Mouse (Mus musculus) Patski (cell line): ENCODE measurements around the gene Tmem11. TPM values are rescaled to one million over a fixed set of nuclear protein-coding genes. Genes with fewer than 3 reads are reported as not detected.

Experiments
- ATAC-seq: fragments of 100-300 bp; one replicate; pipeline ENCODE4 v1.8.0; 2021
- CTCF ChIA-PET: fragments of 350-600 bp; sonication (Branson Sonifier 250); formaldehyde crosslinking; loops from one replicate; lab custom pipeline; 2022; ENCODE audit warnings: inconsistent platforms; lab: Charles Lee
- POLR2A ChIA-PET: fragments of 350-600 bp; sonication (Branson Sonifier 250); formaldehyde crosslinking; loops from one replicate; lab custom pipeline; 2022; ENCODE audit warnings: antibody characterized with exemption, inconsistent platforms; lab: Charles Lee
- DNase-seq: peaks from one replicate; pipeline ENCODE4 v3.0.0-alpha.2; 2011; ENCODE audit warnings: low read depth, low spot score
- H3K27me3 ChIP-seq: fragments of 371-371 bp; one replicate; pipeline ENCODE4 v1.5.1; 2021
- CTCF ChIP-seq: fragments of 100-300 bp; IDR thresholded peaks from one replicate; pipeline ENCODE4 v1.5.1; 2021
- in situ Hi-C: fragments of 300-500 bp; cut with MboI; formaldehyde crosslinking; loops from 3 replicates; pipeline ENCODE4 v1.11.1; 2018; ENCODE audit warnings: low pct_unique_long_range_greater_than_20kb, mixed read lengths
- polyA plus RNA-seq: library from polyadenylated mRNA; unstranded; gene quantifications from one replicate; pipeline ENCODE4 v1.2.3, GENCODE M21; 2021

Gene Tmem11
- polyA plus RNA-seq, 1 experiment from 2014 or later: 47.5 TPM

DNA sequence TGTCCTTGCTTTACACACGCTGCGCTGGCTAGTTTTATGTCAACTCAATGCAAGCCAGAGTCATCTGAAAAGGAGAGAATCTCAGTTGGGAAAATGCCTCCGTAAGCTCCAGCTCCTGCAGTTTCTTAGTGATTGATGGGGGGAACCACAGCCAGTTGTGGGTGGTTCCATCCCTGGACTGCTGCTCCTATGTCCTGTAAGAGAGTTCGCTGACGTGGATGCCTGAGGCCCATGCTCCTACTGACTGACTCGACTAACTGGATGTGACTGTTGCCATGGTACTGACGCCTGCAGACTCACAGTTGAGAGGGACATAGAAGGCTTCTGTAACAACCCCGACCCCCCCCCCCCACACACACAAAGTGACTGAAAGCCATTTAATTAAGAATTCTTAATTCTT, 11.2 kb downstream of the Tmem11 start:
- no peaks in the 10 kb centered on the region for H3K27me3 ChIP-seq
- in situ Hi-C loops: no loop called here
- DNase-seq (peak; percentile 35), ATAC-seq (peak; percentile 52)
- POLR2A ChIA-PET: no interaction called here
- no peak for TF ChIP-seq CTCF
- CTCF ChIA-PET: no interaction called here

GRCm38 (mm10) chr11:60867456-60867855, 11.6 kb downstream of the Tmem11 start:
- in situ Hi-C loops: no loop called here
- no peaks in the 10 kb centered on the region for H3K27me3 ChIP-seq
- CTCF ChIA-PET: no interaction called here
- no peak for ATAC-seq
- TF ChIP-seq CTCF: no peak
- POLR2A ChIA-PET: no interaction called here
- DNase-seq: no peak

DNA sequence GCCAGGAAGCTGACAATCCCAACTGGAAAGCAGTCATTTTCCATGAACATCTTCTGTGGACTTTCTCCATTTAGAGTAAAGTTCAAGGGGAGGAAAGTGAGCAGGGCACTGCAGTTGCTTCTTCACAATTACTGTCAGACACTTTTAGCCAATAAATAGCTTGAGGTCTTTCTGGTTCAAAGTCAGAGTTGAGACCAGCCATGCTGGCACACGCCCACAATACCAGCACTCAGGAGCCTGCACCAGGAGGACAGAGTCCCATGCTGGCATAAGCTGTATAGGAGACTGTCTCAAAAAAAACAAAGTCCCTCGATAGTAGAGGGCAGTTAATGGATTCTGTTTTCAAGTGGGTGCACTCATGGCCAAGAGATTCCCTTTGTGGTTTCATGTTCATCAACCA, 13.1 kb downstream of the Tmem11 start:
- no peak for TF ChIP-seq CTCF
- H3K27me3 ChIP-seq: no peaks in the 10 kb centered on the region
- no peak for ATAC-seq
- in situ Hi-C loops: no loop called here
- DNase-seq: no peak
- POLR2A ChIA-PET: interaction anchor here (1.1 kb wide), 1 partner anchor 30 kb away, joined by 3 read pairs; no protein-coding TSS in a partner anchor
- CTCF ChIA-PET: no interaction called here

DNA sequence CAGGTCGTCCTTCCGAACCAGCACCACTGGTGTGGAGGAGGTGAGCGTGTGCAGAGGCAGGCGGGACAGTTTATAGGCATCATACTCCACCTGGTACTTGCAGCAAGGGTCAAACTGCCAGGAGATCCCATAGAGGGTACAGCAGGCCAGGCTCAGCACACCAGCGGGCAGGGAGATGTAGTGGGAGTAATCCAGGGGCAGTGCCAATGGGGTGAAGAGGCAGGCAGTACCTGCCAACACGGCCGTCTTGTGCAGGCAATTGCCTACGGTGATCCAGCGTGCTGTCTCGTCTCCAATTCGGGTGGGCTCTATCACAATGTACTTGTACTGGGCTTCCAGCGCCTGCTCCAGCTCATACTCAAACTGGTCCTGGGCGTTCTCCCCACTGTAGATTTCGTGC, 14.2 kb downstream of the Tmem11 start:
- H3K27me3 ChIP-seq: no peaks in the 10 kb centered on the region
- ChIA-PET POLR2A (no interaction called here), CTCF (no interaction called here)
- in situ Hi-C loops: no loop called here
- TF ChIP-seq CTCF: no peak
- no peak for DNase-seq
- no peak for ATAC-seq

DNA sequence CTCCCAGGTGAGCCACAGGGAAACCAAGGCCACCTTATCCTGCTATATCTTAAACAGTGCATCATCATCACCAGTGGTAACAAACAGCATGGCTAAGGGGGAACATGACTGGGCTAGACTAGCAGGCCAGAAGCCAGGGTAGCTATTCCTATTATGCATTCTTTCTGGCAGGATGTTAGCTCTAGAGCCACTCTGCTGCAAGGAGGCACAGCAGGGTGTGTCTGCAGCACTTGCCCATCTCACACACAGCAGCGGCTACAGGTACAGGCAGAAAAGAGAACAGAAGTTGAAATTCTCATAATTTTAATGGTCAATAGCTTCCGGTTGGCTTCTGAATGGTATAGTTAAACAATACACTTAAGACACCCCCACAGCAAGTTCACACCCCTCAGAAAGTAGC, 14.9 kb downstream of the Tmem11 start:
- ChIA-PET POLR2A (no interaction called here), CTCF (no interaction called here)
- ATAC-seq (no peak), DNase-seq (no peak)
- in situ Hi-C loops: no loop called here
- H3K27me3 ChIP-seq: no peaks in the 10 kb centered on the region
- no peak for TF ChIP-seq CTCF

DNA sequence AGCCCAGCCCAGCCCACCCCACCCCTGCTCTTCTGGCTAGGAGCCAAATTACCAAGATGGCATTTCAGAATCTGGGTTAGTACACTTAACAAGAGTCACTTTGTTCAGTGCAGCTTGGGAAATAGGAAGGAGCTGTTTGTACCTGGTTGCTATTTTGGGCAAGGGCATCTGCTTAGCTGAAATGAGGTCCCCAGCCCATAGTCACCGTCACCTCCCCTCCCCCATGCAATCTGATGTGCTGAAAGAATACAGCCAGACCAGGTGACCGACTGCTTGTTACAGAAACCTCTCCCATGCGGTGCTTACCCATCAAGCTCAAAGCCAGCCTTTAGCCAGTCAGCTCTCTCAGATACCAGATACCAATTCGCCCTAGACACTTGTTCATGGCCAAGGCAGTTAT, 15.9 kb downstream of the Tmem11 start:
- TF ChIP-seq CTCF: no peak
- DNase-seq (no peak), ATAC-seq (no peak)
- in situ Hi-C loops: no loop called here
- ChIA-PET CTCF (no interaction called here), POLR2A (interaction anchor here (0.6 kb wide), 1 partner anchor 335 kb away, joined by 3 read pairs; no protein-coding TSS in a partner anchor)
- H3K27me3 ChIP-seq: no peaks in the 10 kb centered on the region

- DNase-seq: no peak
- ATAC-seq: no peak
- H3K27me3 ChIP-seq: no peaks in the 10 kb centered on the region
- CTCF ChIA-PET: interaction anchor here (1.1 kb wide), 1 partner anchor 19 kb away, joined by 3 read pairs; no protein-coding TSS in a partner anchor
- POLR2A ChIA-PET: no interaction called here
- no peak for TF ChIP-seq CTCF
- in situ Hi-C loops: no loop called here
These were observed 17.1 kb downstream of the Tmem11 start for GRCm38 (mm10) chr11:60861993-60862392.

DNA sequence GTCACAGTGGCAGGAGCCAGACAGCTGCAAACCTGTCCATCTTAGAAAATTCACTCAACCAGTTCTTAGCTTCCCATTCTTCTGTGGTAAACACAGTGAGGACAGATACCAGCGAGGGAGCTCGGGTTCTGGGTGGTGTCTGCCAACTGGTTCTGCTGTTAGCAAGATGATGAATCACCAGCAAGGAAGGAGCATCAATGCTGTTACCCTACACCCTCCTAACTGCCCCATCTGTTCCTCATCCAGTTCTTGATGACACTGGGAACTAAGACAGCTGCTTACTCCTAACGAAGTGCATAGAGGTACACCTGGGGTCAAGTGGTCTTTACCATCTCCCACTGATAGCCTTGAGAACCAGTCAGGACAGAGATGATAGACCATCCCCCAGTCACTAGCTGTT, 22.5 kb downstream of the Tmem11 start:
- DNase-seq (no peak), ATAC-seq (no peak)
- H3K27me3 ChIP-seq: no peaks in the 10 kb centered on the region
- ChIA-PET POLR2A (interaction anchor here (1.3 kb wide), 1 partner anchor 12 kb away, joined by 3 read pairs; no protein-coding TSS in a partner anchor), CTCF (interaction anchor here (1.0 kb wide), 1 partner anchor 22 kb away, joined by 3 read pairs; no protein-coding TSS in a partner anchor)
- in situ Hi-C loops: no loop called here
- no peak for TF ChIP-seq CTCF

DNA sequence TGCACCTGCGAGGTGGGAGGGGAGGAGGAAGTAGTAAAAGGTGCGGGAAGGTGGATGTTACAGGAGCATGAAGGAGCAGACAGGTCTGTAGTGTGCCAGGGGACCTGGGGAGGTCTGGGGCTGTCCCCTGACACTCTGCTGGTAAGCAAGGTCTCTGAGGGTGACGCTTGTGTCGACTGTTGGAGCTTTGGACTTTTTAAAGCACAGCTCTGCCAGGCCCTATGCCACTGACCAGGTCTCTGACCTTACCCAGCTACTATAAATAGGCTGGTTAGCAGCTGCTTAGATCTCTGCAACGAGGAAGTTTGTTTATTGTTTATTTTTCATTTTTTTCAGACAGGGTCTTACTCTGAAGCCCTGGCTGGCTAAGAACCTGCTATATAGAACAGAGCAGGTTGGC, 33.7 kb downstream of the Tmem11 start:
- CTCF ChIA-PET: interaction anchor here (0.6 to 1.0 kb wide), 2 partner anchors 10 to 246 kb away, joined by 3 read pairs; no protein-coding TSS in a partner anchor
- no peak for TF ChIP-seq CTCF
- ATAC-seq: no peak
- in situ Hi-C loops: no loop called here
- POLR2A ChIA-PET: interaction anchor here (1.3 kb wide), 1 partner anchor 12 kb away, joined by 3 read pairs; no protein-coding TSS in a partner anchor
- no peaks in the 10 kb centered on the region for H3K27me3 ChIP-seq
- no peak for DNase-seq

DNA sequence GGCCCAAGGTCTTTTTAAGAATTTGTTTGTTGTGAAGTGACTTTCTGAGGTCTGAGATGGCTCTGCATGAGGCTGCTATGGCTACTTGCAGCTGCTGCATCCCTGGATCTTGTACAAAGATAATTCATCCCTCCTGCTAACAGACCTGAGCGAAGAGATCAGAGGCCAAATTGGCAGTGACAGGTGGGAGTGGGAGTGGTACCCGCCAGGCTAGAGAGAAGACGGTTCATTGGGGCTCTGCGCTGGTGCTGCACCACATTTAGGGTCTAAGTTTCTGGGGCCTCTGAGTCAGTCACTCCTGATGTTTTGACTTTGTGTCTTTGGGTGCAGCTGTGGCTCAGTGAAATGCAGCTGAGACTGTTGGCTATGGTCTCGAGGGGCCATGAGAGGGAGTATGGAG, 35.7 kb downstream of the Tmem11 start:
- in situ Hi-C loops: no loop called here
- no peaks in the 10 kb centered on the region for H3K27me3 ChIP-seq
- no peak for TF ChIP-seq CTCF
- ChIA-PET POLR2A (interaction anchor here (1.0 kb wide), 1 partner anchor 11 kb away, joined by 3 read pairs; no protein-coding TSS in a partner anchor), CTCF (interaction anchor here (1.3 kb wide), 1 partner anchor 34 kb away, joined by 3 read pairs; no protein-coding TSS in a partner anchor)
- ATAC-seq (no peak), DNase-seq (no peak)

DNA sequence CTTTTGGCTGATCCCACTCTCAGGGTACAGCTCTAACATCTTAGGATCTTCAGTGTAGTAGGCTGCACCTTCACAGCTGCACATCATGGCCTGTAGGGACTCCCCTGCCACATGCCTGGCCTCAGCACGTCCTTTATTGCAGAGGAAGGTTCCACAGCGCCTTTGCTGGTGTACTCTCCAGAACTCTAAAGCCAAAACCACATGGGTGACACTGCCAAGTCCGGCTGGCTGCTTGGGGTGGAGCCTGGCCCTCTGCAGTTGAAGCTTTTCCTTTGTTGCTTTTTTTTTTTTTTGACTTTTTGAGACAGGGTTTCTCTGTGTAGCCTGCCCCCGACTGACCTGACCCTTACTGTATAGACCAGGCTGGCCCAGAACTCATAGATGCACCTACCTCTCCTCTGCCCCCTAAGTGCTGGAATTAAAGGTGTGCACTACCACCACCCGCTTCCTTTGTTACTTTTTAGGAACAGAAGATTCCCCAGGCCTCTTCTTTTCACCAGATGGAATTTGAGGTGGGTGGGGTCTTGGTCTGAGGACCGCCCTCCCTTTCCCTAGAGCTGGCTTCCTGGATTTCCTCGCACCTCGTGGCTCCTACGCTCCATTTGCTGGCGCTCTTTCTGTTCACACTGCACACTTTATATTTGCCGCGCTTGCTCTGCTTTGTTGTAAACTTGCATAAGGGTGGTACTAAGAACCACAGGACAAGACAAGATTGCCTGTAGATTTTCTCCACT, 37.4 kb downstream of the Tmem11 start:
- no peak for DNase-seq
- no peak for TF ChIP-seq CTCF
- ChIA-PET POLR2A (no interaction called here), CTCF (no interaction called here)
- no peaks in the 10 kb centered on the region for H3K27me3 ChIP-seq
- ATAC-seq: no peak
- in situ Hi-C loops: no loop called here
